Mouse (Mus musculus): ENCODE measurements around the gene C8g.

Gene C8g

DNA sequence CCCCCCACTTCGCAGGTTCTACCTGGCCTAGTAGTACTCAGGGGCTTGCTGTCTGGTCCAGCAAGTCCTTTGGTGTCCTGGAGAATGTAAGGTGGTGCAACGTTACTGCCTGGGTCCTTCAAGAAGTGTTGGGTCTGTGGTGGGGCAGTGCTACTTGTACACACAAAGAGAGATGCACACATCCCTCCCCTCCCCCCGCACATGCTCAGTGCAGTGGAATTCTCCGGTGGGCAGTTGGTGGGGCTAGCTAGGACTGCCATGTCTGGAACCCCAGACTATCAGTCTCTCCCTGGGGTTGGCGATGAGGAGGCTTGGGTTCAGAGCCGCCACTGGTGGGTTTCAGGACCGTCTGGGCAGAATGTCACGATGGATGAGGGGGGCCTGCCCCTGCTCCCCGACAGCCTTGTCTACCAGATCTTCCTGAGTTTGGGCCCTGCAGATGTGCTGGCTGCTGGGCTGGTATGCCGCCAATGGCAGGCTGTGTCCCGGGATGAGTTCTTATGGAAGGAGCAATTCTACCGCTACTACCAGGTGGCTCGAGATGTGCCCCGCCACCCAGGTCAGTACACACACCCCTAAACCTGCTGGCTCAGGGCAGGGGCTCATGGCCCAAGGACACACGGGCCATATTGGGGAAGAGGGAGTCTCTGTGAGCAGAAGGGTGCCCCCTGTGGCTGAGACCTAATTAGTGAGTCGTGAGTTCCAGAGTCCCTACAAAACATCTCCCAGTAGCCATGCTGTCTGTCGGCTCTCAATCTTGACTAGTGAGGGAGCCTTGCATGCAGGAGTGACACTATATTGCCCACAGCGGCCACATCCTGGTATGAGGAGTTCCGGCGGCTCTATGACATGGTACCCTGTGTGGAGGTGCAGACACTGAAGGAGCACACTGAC, at the start of gene C8g:
TSS of gene C8g (minus strand) at position 127 of the 894 bp plus-strand sequence.
- DNase-seq (ENCODE audit: low read depth, low spot score): peak; percentile 33

- DNase-seq (ENCODE audit: low read depth, low spot score): peak; percentile 53
Measured at GRCm38 (mm10) chr2:25551186-25551585, 49.7 kb upstream of the C8g start.

GRCm38 (mm10) chr2:25549021-25549991, 47.8 kb upstream of the C8g start:
- peak; percentile 91 for DNase-seq (ENCODE audit: low read depth, low spot score)

DNA sequence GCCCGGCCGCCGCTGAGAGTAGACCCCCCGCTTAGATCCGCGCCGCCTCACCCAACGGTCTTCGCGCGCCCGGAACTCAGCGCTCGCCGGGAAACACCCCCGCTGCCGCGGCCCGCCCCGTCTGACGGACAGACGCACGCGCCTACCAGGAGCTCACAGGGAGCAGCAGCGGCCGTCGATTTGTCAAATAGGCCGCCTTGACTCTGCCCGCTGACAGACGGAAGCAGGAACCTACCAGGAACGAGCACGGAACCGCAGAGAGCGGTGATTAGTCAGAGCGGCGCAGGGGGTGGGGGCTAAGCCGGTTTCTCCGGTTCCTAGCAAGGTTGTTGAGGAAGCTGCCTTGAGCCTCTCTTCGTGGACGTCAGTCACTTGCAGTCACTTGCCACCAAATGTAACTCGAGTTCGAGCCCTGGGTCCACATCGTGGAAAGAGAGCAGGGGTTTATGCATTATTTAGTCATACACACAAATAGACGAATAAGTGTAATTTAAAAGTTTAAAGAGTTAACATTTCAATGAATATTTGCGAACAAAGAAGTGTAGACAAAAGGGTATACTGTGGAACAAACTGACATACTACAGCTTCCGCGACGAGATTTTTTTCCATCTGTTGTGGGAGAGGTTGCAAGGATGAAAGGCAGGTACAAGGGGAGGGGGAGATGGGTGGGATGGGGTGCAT, 45.4 kb upstream of the C8g start, which contains the start of gene Traf2:
TSS of gene Traf2 (minus strand) at position 130 of the 681 bp plus-strand sequence.
- DNase-seq (ENCODE audit: low read depth, low spot score): peak; percentile 99

DNA sequence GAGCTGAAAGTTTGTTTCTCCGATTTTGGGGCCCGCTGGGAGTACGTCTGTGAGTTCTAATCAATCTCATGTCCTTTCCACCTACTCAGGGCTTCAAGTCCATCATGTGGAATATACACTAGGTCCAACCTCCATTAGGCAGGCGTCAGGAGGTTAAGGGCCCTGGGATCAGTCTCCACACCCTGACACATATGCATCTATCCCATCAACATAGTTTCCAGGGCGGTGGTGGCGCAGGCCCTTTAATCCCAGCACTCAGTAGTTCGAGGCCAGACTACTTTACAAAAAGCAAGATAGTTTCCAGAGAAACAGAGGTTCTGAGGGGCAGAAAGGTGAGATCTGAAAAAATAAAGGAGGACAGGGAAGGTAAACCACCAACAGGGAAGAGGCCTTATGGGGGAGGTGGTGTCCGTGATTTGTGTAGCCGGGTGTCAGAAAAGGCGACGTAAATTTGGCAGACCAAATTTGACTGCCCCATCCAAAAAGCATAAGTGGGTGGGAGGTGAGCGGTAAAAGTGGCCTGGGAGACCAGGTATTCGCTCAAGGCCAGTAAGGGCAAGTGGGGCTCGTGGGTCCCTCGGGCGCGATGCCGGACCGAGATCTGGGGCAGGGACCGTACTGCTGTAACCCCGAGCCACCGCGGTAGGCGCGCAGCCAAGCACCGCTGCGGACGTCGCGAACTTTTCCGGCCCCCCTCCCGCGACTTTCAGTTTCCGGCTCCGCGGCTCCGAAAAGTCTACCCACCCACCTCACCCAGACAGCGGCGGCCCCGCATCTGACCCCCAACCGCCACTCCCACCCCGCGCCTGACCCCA, 44.7 kb upstream of the C8g start:
- no peak for DNase-seq (ENCODE audit: low read depth, low spot score)

DNA sequence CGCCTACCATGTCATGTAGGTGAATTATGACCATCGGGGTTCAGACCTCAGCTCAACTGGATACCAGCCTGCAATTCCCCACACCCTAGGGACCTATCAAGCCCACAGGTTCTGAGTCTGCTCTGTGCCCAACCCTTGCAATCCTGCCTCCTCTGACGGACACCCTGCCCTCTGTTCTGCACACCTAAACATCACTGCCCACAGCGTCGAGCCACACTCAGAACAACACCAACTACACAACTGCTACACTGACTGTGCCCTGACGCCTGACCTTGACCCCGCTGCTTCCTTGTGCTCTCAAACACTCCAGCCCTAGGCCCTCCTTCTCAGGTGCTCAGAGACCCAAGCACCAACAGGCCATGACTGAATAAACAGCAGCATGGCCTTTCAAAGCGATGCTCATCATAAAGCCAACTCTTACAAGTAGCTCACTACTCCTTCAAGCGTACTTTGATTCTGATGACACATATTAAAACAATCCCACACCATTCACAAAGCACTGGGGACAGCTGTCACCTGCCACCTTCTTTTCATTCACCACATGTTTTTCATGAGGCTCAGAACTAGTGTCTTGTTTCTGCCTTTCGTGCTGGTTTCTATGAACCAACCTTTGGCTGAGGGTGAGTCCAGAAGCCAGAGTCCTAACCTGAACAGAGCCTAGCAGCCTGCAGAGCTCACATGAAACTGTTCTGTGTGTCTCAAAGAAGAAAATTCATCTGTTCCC, 40.3 kb upstream of the C8g start:
- no peak for DNase-seq (ENCODE audit: low read depth, low spot score)

- DNase-seq (ENCODE audit: low read depth, low spot score): no peak
Measured at GRCm38 (mm10) chr2:25540541-25540948, 39.0 kb upstream of the C8g start.

GRCm38 (mm10) chr2:25536531-25536930, 35.0 kb upstream of the C8g start:
- DNase-seq (ENCODE audit: low read depth, low spot score): no peak

DNA sequence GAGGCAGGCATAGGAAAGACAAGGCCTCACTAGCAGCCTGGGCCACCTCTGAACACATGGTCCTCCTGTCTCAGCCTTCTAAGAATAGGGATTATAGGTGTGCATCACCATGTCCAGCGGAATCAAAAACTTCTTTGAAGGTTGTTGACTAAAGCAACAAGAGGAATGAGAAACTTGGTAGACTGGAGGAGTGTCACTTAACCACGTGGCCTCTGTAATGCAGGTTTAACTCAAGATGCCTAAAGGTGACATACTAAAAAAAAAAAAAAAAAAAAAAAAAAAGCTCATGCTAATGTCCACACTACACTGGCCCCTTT, 33.3 kb upstream of the C8g start:
- DNase-seq (ENCODE audit: low read depth, low spot score): no peak

GRCm38 (mm10) chr2:25534178-25534865, 32.8 kb upstream of the C8g start:
- DNase-seq (ENCODE audit: low read depth, low spot score): peak; percentile 90

GRCm38 (mm10) chr2:25533707-25534106, 32.2 kb upstream of the C8g start:
- DNase-seq (ENCODE audit: low read depth, low spot score): no peak

- DNase-seq (ENCODE audit: low read depth, low spot score): no peak
Measured at GRCm38 (mm10) chr2:25526510-25527302, 25.2 kb upstream of the C8g start.

DNA sequence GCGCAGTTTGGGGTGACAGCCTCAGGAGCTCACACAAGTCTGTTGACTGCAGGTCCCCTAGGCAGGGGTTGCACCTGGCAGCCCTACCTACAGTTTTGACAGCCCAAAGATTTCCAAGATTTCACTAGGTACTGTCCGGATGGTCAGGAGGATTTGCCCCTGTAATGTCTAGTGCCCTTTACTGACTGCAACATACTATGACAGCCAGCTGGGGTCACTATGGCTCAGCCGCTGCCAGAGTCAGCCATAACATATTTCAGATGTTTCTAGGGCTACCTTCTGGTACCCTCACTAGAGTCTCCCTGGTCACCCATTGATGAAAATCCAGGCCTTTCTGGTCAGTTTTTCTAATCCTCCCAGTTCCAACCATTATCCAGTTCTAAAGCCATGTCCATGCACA, 8.4 kb upstream of the C8g start:
- peak; percentile 42 for DNase-seq (ENCODE audit: low read depth, low spot score)

DNA sequence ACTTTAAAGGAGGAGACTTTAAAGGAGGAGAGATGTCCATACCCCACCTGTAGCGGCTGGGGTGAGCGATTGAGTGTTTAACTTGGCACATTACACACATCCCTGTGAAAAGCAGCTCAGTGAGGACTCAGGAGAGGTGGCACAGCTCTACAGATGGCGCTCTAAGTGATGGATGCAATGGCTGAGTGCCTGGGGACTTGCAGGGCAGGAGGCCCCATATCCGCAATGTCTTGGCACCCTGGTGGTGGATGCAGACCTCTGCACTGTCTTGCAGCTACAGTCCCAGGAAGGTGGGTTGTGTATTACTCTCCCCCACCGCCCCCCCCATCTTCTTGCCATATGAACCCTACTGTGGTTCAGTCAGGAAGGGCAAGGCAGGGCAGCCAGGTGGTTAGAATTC, 5.4 kb upstream of the C8g start:
- DNase-seq (ENCODE audit: low read depth, low spot score): peak; percentile 39

GRCm38 (mm10) chr2:25505860-25506259, 4.3 kb upstream of the C8g start:
- no peak for DNase-seq (ENCODE audit: low read depth, low spot score)

GRCm38 (mm10) chr2:25505000-25505399, 3.5 kb upstream of the C8g start:
- no peak for DNase-seq (ENCODE audit: low read depth, low spot score)

- DNase-seq (ENCODE audit: low read depth, low spot score): no peak
Measured at GRCm38 (mm10) chr2:25504538-25504937, 3.0 kb upstream of the C8g start.

GRCm38 (mm10) chr2:25502726-25503125, 1.2 kb upstream of the C8g start:
- DNase-seq (ENCODE audit: low read depth, low spot score): no peak
